Mouse (Mus musculus) hindbrain, embryonic 16.5 days (tissue): ENCODE measurements at regions not wholly inside any gene's neighbourhood (a gene's known extent, or its start where the extent isn't known, plus 50 kb on each side); places are given as distances from the start of the nearest gene placed in this dataset.

Experiments used
- ATAC-seq: fragments of 200-750 bp; cut with Nextera tagmentation; 2 replicates; pipeline ENCODE4 v1.8.0; 2017; ENCODE audit warnings: moderate TSS enrichment, moderate library complexity
- H3K27ac ChIP-seq: fragments of 300-500 bp; sonication (generic); 2 replicates; pipeline ENCODE4 v1.5.1; 2014; ENCODE audit warnings: low read depth, mild to moderate bottlenecking, control low read depth, low read length, moderate library complexity
- H3K27me3 ChIP-seq: fragments of 300-500 bp; sonication (generic); replicated peaks from 2 replicates; pipeline ENCODE4 v1.6.1; 2014; ENCODE audit warnings: low read length; ENCODE audit not compliant: control insufficient read depth, insufficient read depth
- H3K36me3 ChIP-seq: fragments of 300-500 bp; sonication (generic); 2 replicates; pipeline ENCODE4 v1.6.1; 2014; ENCODE audit warnings: mild to moderate bottlenecking, low read length, moderate library complexity, mixed read lengths; ENCODE audit not compliant: control insufficient read depth, insufficient read depth
- H3K4me1 ChIP-seq: fragments of 300-500 bp; sonication (generic); 2 replicates; pipeline ENCODE4 v1.6.1; 2014; ENCODE audit warnings: low read depth, low read length; ENCODE audit not compliant: control insufficient read depth, insufficient read depth
- H3K4me2 ChIP-seq: fragments of 300-500 bp; sonication (generic); 2 replicates; pipeline ENCODE4 v1.6.1; 2014; ENCODE audit warnings: mild to moderate bottlenecking, low read length, control low read depth, moderate library complexity
- H3K4me3 ChIP-seq: fragments of 300-500 bp; sonication (generic); 2 replicates; pipeline ENCODE4 v1.5.1; 2014; ENCODE audit warnings: mild to moderate bottlenecking, low read length, control low read depth, moderate library complexity
- H3K9ac ChIP-seq: fragments of 300-500 bp; sonication (generic); 2 replicates; pipeline ENCODE4 v1.6.1; 2014; ENCODE audit warnings: low read depth, mild to moderate bottlenecking, control low read depth, low read length, moderate library complexity
- H3K9me3 ChIP-seq: fragments of 300-500 bp; sonication (generic); 2 replicates; pipeline ENCODE4 v1.6.1; 2014; ENCODE audit warnings: mild to moderate bottlenecking, low read length, moderate library complexity; ENCODE audit not compliant: control insufficient read depth
- WGBS: fragments of 180-500 bp; shearing (Covaris S2); extraction: QIAGEN DNeasy Blood & Tissue Kit; methylation state at CpG from one replicate; pipeline ENCODE4 v1.1.7; 2014; 5-methylcytosine and 5-hydroxymethylcytosine counted together

GRCm38 (mm10) chr14:46564998-46565397 is 174.5 kb upstream of the Bmp4 start:
- no peaks in the 10 kb centered on the region for H3K27me3 ChIP-seq
- no peak overlapping the region for H3K4me3 ChIP-seq
- no peak overlapping the region for H3K4me2 ChIP-seq
- H3K9ac ChIP-seq = no peak overlapping the region
- no peaks in the 10 kb centered on the region for H3K9me3 ChIP-seq
- 20% methylated on average over 2 of the region's 3 CpGs for WGBS
- no peaks in the 10 kb centered on the region for H3K36me3 ChIP-seq
- ATAC-seq = no peak
- no peak overlapping the region for H3K27ac ChIP-seq
- no peaks in the 10 kb centered on the region for H3K4me1 ChIP-seq

DNA sequence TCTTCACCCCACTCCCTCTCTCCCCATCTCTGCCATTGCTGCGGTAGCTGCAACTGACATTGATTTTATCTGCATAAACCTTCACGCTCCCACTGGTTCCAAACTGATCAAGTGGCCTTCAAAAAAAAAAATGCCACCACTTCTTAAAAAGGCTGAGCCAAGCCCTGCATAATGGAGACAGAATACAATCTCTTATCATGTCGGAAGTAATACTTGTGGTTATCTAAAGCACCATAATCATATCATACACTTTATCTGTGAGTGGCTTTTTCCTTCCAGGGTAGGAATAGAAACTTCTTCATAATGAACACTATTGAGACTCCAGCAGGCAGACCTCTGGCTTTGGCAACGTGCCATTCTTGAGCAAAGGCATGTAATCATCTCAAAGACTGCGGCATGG is 171.5 kb upstream of the Bmp4 start:
- H3K4me1 ChIP-seq = no peaks in the 10 kb centered on the region
- H3K9ac ChIP-seq = no peak overlapping the region
- H3K36me3 ChIP-seq = no peaks in the 10 kb centered on the region
- WGBS = 86% methylated on average over 5 of the region's 5 CpGs
- H3K9me3 ChIP-seq = no peaks in the 10 kb centered on the region
- H3K4me2 ChIP-seq = no peak overlapping the region
- H3K4me3 ChIP-seq = no peak overlapping the region
- no peak for ATAC-seq
- H3K27ac ChIP-seq = no peak overlapping the region
- no peaks in the 10 kb centered on the region for H3K27me3 ChIP-seq

- no peak for ATAC-seq
- Histone ChIP-seq H3K4me3 (no peak overlapping the region), H3K4me2 (no peak overlapping the region), H3K27ac (no peak overlapping the region), H3K4me1 (no peaks in the 10 kb centered on the region), H3K36me3 (no peaks in the 10 kb centered on the region), H3K9ac (no peak overlapping the region), H3K9me3 (no peaks in the 10 kb centered on the region), H3K27me3 (no peaks in the 10 kb centered on the region)
- 98% methylated on average over 2 of the region's 2 CpGs for WGBS
Measured at GRCm38 (mm10) chr14:46553239-46553638, 162.8 kb upstream of the Bmp4 start.

GRCm38 (mm10) chr14:46546146-46546545 is 155.7 kb upstream of the Bmp4 start:
- no peak overlapping the region for H3K4me2 ChIP-seq
- H3K9me3 ChIP-seq = no peaks in the 10 kb centered on the region
- H3K36me3 ChIP-seq = no peaks in the 10 kb centered on the region
- ATAC-seq = no peak
- H3K27ac ChIP-seq = no peak overlapping the region
- WGBS = 75% methylated on average over 6 of the region's 6 CpGs
- H3K4me3 ChIP-seq = no peak overlapping the region
- H3K4me1 ChIP-seq = no peaks in the 10 kb centered on the region
- no peak overlapping the region for H3K9ac ChIP-seq
- H3K27me3 ChIP-seq = no peaks in the 10 kb centered on the region

DNA sequence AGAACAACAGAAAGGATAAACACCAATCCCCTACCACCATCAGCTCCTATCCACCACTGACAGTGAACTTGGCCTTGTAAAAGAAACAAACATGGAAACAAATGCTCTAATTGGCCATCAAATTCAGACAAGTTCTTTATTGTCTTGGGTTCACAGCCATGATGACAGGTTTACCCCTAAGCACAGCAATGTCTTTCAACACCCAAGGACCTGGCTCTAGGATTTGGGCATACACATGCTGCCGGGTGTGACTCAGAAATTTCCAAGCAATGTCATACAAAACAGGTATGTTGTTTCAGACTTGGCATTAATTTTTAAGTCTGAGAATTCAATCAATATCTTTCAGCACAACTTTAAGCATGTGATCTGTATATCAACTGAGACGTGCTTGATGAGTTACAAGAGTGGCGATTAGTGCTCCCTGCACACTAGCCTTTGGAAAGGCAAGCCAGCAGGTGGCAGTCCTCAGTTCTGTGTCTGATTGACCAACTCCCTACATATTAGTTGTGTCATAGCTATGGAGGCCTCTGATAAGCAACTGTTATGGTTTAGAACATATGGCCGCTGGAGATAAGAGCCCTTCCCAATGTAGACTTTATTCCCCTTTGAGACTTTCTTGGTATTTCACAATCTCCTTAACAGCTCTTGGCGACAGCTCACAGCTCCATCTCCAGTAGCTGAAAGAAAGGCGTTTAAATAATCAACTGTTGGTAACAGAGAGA is 149.2 kb upstream of the Bmp4 start:
- H3K9ac ChIP-seq = no peak overlapping the region
- WGBS = 93% methylated on average over 6 of the region's 6 CpGs
- H3K36me3 ChIP-seq = no peaks in the 10 kb centered on the region
- no peak for ATAC-seq
- no peaks in the 10 kb centered on the region for H3K9me3 ChIP-seq
- H3K4me2 ChIP-seq = no peak overlapping the region
- no peak overlapping the region for H3K4me3 ChIP-seq
- no peaks in the 10 kb centered on the region for H3K4me1 ChIP-seq
- H3K27ac ChIP-seq = no peak overlapping the region
- H3K27me3 ChIP-seq = no peaks in the 10 kb centered on the region

GRCm38 (mm10) chr14:46536002-46536762 is 145.7 kb upstream of the Bmp4 start:
- WGBS = 88% methylated on average over 10 of the region's 10 CpGs
- Histone ChIP-seq H3K9me3 (no peaks in the 10 kb centered on the region), H3K4me3 (no peak overlapping the region), H3K36me3 (no peaks in the 10 kb centered on the region), H3K4me2 (no peak overlapping the region), H3K4me1 (no peaks in the 10 kb centered on the region), H3K9ac (no peak overlapping the region), H3K27ac (no peak overlapping the region), H3K27me3 (no peaks in the 10 kb centered on the region)
- ATAC-seq = no peak

DNA sequence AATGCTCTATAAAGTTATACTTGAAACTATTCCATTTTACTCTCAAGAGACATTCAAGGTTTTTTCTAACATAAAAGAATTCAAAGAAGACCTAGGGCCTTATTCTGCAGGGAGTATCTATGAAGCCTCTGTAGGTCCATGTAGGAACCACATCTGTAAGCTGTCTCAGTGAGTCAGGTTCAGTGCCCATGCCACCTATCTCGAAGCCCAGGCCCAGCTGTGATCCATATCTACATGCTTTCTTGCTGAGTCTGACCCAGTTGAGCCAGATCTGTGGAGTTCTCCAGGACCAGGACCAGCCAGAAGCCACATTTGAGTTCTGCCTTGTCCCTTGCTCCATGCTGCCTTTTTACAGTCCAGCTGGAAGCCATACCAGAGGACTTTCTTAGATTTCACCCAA is 142.2 kb upstream of the Bmp4 start:
- Histone ChIP-seq H3K9me3 (no peaks in the 10 kb centered on the region), H3K36me3 (no peaks in the 10 kb centered on the region), H3K9ac (no peak overlapping the region), H3K4me3 (no peak overlapping the region), H3K27me3 (no peaks in the 10 kb centered on the region), H3K27ac (no peak overlapping the region), H3K4me1 (no peaks in the 10 kb centered on the region), H3K4me2 (no peak overlapping the region)
- ATAC-seq = no peak
- WGBS = 77% methylated on average over 1 of the region's 1 CpGs

DNA sequence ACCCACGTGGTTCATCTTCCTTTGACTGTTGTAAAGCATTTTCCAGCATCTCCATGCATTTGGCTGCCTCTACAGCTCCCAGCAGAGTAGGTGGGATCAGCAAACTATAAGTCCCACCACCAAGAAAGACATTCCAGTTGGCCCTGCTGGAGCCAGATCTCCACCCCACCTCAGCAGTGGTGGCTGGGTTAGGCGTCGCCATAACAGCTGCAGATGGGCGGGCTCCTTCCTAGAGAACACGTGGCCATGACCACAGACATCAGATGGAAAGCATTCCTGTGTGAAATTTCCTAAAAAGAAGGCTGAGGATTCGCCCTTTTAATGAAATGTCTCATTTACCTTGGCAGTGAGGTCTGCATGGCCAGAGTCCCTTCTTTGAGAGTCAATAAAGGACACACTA is 140.0 kb upstream of the Bmp4 start:
- Histone ChIP-seq H3K9me3 (no peaks in the 10 kb centered on the region), H3K36me3 (no peaks in the 10 kb centered on the region), H3K4me3 (no peak overlapping the region), H3K9ac (no peak overlapping the region), H3K27ac (no peak overlapping the region), H3K4me2 (no peak overlapping the region), H3K4me1 (no peaks in the 10 kb centered on the region), H3K27me3 (no peaks in the 10 kb centered on the region)
- no peak for ATAC-seq
- WGBS = 88% methylated on average over 6 of the region's 6 CpGs

DNA sequence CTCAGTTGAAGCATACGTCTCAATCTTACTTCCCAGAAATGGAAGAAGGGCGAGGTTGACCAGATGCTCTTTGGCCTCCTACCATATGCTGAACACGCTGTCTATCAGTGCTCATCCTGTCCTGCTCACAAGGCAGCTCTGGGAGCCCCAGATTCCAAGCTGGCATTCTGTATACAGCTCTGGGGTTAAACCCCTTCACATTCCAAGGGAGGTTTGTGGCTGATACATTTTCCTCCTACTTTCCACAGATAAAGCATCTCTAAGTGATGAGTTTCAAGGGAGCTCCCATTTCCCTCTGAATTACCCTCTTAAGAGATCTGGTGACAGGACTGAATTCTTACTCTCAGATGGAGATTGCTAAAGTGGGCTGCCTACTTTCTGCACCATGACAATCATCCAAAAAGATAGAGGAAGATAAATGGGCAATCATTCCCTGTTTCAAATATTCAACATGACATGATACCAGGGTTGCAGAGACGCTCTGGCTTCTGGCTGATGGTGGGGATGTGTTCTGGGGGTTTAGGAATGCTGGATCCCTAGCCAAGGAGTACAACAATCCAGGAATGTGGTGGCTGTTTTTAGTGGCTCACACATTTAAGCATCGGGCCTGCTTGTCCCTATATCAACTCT is 138.7 kb upstream of the Bmp4 start:
- WGBS = 92% methylated on average over 5 of the region's 5 CpGs
- no peak overlapping the region for H3K4me2 ChIP-seq
- no peaks in the 10 kb centered on the region for H3K9me3 ChIP-seq
- H3K9ac ChIP-seq = no peak overlapping the region
- H3K27ac ChIP-seq = no peak overlapping the region
- H3K4me1 ChIP-seq = no peaks in the 10 kb centered on the region
- ATAC-seq = no peak
- no peaks in the 10 kb centered on the region for H3K27me3 ChIP-seq
- no peaks in the 10 kb centered on the region for H3K36me3 ChIP-seq
- H3K4me3 ChIP-seq = no peak overlapping the region
